Mouse (Mus musculus) liver, embryonic 13.5 days (tissue): ENCODE data around the gene Rpl27. TPM values are rescaled to one million over a fixed set of nuclear protein-coding genes. Genes with fewer than 3 reads are reported as not detected.
"Not testable (repeated sequence)": the region's sequence is repeated elsewhere in the genome, so short reads cannot be mapped to it uniquely, and the experiment has no call there.

Experiments used
- ATAC-seq: fragments of 200-750 bp; cut with Nextera tagmentation; 2 replicates; pipeline ENCODE4 v1.8.0; 2017; ENCODE audit warnings: low read depth, mild to moderate bottlenecking, moderate number of reproducible peaks, moderate library complexity
- DNase-seq: peaks from one replicate; pipeline ENCODE4 v3.0.0; 2022
- H3K27ac ChIP-seq: fragments of 300-500 bp; sonication (generic); 2 replicates; pipeline ENCODE4 v1.5.1; 2015; ENCODE audit warnings: moderate library complexity, mild to moderate bottlenecking, inconsistent platforms
- H3K27me3 ChIP-seq: fragments of 300-500 bp; sonication (generic); 2 replicates; pipeline ENCODE4 v1.6.1; 2015; ENCODE audit warnings: mild to moderate bottlenecking, inconsistent platforms
- H3K36me3 ChIP-seq: fragments of 300-500 bp; sonication (generic); 2 replicates; pipeline ENCODE4 v1.6.1; 2015; ENCODE audit warnings: mild to moderate bottlenecking, inconsistent platforms
- H3K4me1 ChIP-seq: fragments of 300-500 bp; sonication (generic); replicated peaks from 2 replicates; pipeline ENCODE4 v1.6.1; 2015; ENCODE audit warnings: inconsistent platforms
- H3K4me2 ChIP-seq: fragments of 300-500 bp; sonication (generic); 2 replicates; pipeline ENCODE4 v1.6.1; 2015; ENCODE audit warnings: inconsistent platforms, mild to moderate bottlenecking, moderate library complexity
- H3K4me3 ChIP-seq: fragments of 300-500 bp; sonication (generic); replicated peaks from 2 replicates; pipeline ENCODE4 v1.5.1; 2015; ENCODE audit warnings: mild to moderate bottlenecking, inconsistent platforms
- H3K9ac ChIP-seq: fragments of 300-500 bp; sonication (generic); 2 replicates; pipeline ENCODE4 v1.6.1; 2015; ENCODE audit warnings: mild to moderate bottlenecking, inconsistent platforms
- H3K9me3 ChIP-seq: fragments of 300-500 bp; sonication (generic); replicated peaks from 2 replicates; pipeline ENCODE4 v1.6.1; 2016; ENCODE audit warnings: inconsistent platforms
- WGBS: fragments of 180-500 bp; shearing (Covaris S2); methylation state at CpG from one replicate; pipeline ENCODE4 v1.1.7; 2015; ENCODE audit not compliant: insufficient replicate concordance; 5-methylcytosine and 5-hydroxymethylcytosine counted together
- polyA plus RNA-seq: library from polyadenylated mRNA; unstranded; fragments of >200 nt; fragmentation: Nextera tagmentation; extraction: Ambion mirVana; gene quantifications from 2 replicates; pipeline ENCODE4 v1.2.1, GENCODE M21; 2015

Rpl27 gene
- polyA plus RNA-seq, 1 experiment from 2014 or later = 344 TPM

DNA sequence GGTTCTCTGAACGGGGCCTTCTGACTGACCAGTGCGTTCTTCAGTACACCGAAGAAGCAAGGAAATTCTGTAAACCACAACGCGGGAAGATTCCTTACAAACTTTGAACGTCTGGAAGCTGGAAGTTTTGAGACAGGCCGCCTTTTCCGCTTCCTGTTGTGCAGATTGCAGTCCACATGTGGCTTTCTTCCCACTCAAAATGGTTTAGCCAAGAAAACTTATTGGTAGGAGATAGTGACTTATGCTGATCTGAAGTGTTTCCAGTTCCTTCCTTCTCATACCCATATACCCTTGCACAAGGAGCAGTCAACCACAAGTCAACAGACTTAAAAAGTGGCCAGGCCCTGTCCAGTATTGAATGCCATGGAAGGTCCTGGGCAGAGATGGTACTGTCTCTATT lies 15.9 kb upstream of the Rpl27 start:
- Histone ChIP-seq H3K9ac (peak overlapping the region; percentile 88), H3K4me3 (peak overlapping the region; percentile 96), H3K27me3 (no peaks in the 10 kb centered on the region), H3K36me3 (peaks cover 20% of the 10 kb centered on the region), H3K4me2 (peak overlapping the region; percentile 94), H3K9me3 (no peaks in the 10 kb centered on the region), H3K4me1 (peaks cover 37% of the 10 kb centered on the region), H3K27ac (no peak overlapping the region)
- WGBS = 37% methylated on average over 8 of the region's 8 CpGs
- DNase-seq = no peak
- ATAC-seq = no peak

DNA sequence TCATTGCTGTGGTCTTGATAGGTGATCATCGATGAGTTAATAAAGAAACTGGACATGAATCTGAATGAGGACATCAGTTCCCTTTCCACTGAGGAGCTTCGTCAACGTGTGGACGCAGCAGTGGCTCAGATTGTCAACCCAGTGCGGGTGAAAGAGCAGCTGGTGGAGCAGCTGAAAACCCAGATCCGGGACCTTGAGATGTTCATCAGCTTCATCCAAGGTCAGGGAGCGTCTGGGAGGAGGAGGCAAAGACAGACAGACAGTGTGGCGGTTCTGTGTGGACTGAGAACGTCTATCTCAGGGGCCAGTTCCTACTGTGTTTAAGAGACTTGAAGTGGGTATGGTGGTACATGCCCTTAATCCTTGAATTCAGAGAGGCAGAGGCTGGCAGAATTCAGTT lies 10.8 kb upstream of the Rpl27 start:
- WGBS = 82% methylated on average over 9 of the region's 9 CpGs
- ATAC-seq (no peak), DNase-seq (no peak)
- Histone ChIP-seq H3K27me3 (no peaks in the 10 kb centered on the region), H3K9ac (no peak overlapping the region), H3K4me1 (peaks cover 9% of the 10 kb centered on the region), H3K36me3 (peaks cover 59% of the 10 kb centered on the region), H3K4me3 (no peak overlapping the region), H3K9me3 (no peaks in the 10 kb centered on the region), H3K4me2 (no peak overlapping the region), H3K27ac (no peak overlapping the region)

DNA sequence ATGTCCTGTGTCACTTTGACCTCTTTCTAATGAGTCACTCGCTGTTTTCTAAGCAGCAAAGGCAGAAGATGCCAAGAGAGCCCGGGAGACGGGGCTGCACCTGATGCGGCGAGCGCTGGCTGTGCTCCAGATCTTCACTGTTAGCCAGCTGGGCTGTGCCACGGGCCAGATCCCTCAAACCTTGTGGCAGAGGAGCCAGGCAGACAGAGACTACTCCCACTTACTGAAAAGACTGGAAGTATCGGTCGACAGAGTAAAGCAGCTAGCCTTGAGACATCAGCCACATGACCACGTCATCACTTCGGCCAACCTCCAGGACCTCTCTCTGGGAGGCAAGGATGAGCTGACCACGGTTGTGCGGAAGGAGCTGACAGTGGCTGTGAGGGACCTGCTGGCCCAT lies 8.7 kb upstream of the Rpl27 start:
- Histone ChIP-seq H3K36me3 (peaks cover 59% of the 10 kb centered on the region), H3K4me2 (no peak overlapping the region), H3K9ac (no peak overlapping the region), H3K27me3 (no peaks in the 10 kb centered on the region), H3K27ac (no peak overlapping the region), H3K9me3 (no peaks in the 10 kb centered on the region), H3K4me3 (no peak overlapping the region), H3K4me1 (no peaks in the 10 kb centered on the region; the same call in 1 of the 2 replicates)
- 93% methylated on average over 13 of the region's 13 CpGs for WGBS
- DNase-seq (no peak), ATAC-seq (no peak)

DNA sequence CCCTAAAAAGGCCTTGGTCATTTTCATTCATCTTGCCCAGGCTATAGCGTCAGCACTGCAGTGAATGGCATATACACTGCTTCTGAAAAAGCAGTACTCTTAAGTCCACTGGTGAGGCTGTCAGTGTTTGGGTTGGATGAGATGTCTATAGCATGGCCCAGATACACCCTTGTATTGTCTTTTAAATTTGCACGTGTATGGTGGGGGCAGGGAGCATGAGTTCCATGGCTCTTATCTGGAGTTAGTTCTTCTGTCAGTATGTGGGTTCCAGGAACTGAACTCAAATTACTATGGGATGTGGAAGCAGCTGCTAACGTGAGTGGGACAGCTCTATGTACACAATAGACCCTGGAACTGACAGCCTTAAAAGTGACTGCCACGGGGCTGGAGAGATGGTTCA lies 6.3 kb upstream of the Rpl27 start:
- H3K36me3 ChIP-seq = peaks cover 42% of the 10 kb centered on the region
- WGBS = 40% methylated on average over 4 of the region's 4 CpGs
- no peak overlapping the region for H3K4me2 ChIP-seq

DNA sequence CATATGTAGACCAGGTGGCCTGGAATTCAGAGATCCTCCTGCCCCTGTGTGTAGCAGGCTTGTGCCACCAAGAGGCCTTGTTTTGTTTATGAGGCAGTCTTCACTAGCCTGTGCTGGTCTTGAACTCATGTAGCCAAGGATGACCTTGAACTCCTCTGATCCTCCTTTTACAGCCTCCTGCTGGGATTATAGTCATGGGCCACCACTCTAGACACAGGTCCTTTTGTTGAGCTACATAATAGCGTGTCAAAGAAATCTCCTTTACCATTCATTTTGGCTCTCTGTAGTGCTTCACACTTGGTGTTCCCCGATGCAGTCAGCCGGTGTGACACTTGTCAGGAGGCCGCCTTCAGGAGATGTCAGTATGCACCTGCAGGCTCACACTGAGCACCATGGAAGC lies 5.2 kb upstream of the Rpl27 start:
- H3K9ac ChIP-seq = no peak overlapping the region
- H3K9me3 ChIP-seq = no peaks in the 10 kb centered on the region
- no peaks in the 10 kb centered on the region for H3K27me3 ChIP-seq
- H3K27ac ChIP-seq = no peak overlapping the region
- no peak for DNase-seq
- H3K4me2 ChIP-seq = no peak overlapping the region
- H3K4me3 ChIP-seq = no peak overlapping the region
- H3K36me3 ChIP-seq = peaks cover 32% of the 10 kb centered on the region
- ATAC-seq = no peak
- WGBS = 83% methylated on average over 4 of the region's 4 CpGs
- H3K4me1 ChIP-seq = no peaks in the 10 kb centered on the region; the same call in 1 of the 2 replicates

More for the DNA sequence above, 6.3 kb upstream of the Rpl27 start:
- ATAC-seq (peak; percentile 39), DNase-seq (no peak)
- Histone ChIP-seq H3K9me3 (no peaks in the 10 kb centered on the region), H3K4me1 (no peaks in the 10 kb centered on the region; the same call in 1 of the 2 replicates), H3K27me3 (no peaks in the 10 kb centered on the region), H3K27ac (no peak overlapping the region), H3K9ac (no peak overlapping the region), H3K4me3 (no peak overlapping the region)

DNA sequence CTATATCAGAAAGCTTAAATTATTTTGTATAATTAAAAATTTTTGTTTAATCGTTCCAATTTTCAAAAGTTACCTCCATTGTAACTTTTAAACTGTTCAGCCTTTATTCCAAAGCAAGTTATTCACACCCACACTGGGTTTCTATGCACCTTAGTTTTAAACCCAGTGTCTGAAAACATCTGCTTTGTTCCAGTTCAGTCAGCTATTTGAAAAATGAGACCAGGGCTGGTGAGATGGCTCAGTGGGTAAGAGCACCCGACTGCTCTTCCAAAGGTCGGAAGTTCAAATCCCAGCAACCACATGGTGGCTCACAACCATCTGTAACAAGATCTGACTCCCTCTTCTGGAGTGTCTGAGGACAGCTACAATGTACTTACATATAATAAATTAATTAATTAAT lies 4.1 kb upstream of the Rpl27 start:
- H3K36me3 ChIP-seq = peaks cover 24% of the 10 kb centered on the region
- H3K9ac ChIP-seq, H3K4me2 ChIP-seq, H3K9me3 ChIP-seq, H3K27ac ChIP-seq, H3K4me3 ChIP-seq, H3K4me1 ChIP-seq, DNase-seq, ATAC-seq, H3K27me3 ChIP-seq: not testable (repeated sequence)
- 43% methylated on average over 3 of the region's 3 CpGs for WGBS

DNA sequence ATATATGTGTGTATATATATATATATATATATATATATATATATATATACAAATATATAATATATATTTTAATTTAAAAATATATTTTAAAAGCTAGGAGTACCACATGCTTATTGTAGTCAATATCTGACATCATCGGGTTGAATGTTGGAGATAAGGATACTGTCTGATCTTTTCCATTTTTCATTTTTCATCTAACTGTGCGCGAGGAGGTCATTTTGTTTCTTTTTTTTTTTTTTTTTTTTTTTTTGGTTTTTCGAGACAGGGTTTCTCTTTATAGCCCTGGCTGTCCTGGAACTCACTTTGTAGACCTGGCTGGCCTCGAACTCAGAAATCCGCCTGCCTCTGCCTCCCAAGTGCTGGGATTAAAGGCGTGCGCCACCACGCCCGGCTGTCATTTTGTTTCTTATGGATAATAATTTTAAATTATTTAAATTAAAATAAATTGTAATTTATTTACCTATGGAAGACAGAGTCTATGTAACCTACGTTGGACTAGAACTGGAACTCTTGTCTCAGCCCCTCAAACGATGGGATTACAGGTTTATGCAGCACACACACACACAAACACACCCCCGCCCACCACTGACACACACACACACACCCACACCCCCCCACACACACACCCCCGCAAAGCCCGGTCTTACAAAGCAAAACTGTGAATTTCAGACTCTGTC lies 510 bp upstream of the Rpl27 start:
- peaks cover 28% of the 10 kb centered on the region for H3K4me1 ChIP-seq
- ATAC-seq, H3K9me3 ChIP-seq, DNase-seq, H3K27me3 ChIP-seq: not testable (repeated sequence)
- peak overlapping the region; percentile 72 for H3K4me2 ChIP-seq
- peaks cover 31% of the 10 kb centered on the region for H3K36me3 ChIP-seq
- peak overlapping the region; percentile 85 for H3K4me3 ChIP-seq
- H3K27ac ChIP-seq = peak overlapping the region; percentile 7
- peak overlapping the region; percentile 42 for H3K9ac ChIP-seq
- 24% methylated on average over 15 of the region's 15 CpGs for WGBS

DNA sequence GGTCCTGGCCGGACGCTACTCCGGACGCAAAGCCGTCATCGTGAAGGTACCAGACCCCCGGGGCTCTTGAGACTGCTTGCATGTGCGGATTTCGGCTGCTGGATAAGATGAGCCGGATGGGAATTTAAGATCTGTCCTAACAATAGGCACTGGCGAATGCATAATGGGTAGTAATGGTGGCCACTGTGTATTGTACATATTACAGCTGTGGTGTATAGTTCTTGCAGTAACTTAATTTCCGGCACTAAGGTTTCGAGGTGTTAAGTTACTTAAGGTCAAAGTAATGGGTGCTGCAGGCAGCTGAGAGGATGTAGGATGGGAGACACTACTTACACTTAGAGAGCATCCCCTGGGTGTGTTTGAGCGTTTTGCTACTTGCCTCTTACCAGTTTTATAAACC lies 662 bp downstream of the Rpl27 start:
- ATAC-seq (no peak), DNase-seq (no peak)
- H3K27me3 ChIP-seq = no peaks in the 10 kb centered on the region
- peaks cover 31% of the 10 kb centered on the region for H3K36me3 ChIP-seq
- peak overlapping the region; percentile 93 for H3K9ac ChIP-seq
- H3K4me1 ChIP-seq = peaks cover 33% of the 10 kb centered on the region
- peak overlapping the region; percentile 85 for H3K4me3 ChIP-seq
- no peaks in the 10 kb centered on the region for H3K9me3 ChIP-seq
- peak overlapping the region; percentile 72 for H3K4me2 ChIP-seq
- H3K27ac ChIP-seq = peak overlapping the region; percentile 87
- WGBS = 1% methylated on average over 14 of the region's 14 CpGs

DNA sequence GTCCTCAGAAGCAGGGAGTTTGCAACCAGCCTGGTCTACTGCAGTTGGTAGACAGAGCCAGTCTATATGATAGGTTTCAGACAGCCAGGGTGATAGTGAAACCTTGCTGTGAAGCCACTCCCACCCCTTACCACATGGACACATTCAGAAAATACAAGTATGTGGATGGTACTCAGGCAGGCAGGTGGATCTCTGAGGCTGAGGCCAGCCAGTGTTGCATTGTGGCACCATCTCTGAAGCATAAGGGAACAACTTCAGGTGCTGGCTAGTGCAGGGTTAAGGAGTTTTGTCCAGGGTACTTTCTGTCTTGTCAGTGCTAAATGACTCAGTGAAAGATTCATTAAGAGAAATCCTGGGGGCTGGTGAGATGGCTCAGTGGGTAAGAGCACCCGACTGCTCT lies 4.2 kb downstream of the Rpl27 start:
- Histone ChIP-seq H3K27me3 (no peaks in the 10 kb centered on the region), H3K9me3 (no peaks in the 10 kb centered on the region), H3K9ac (no peak overlapping the region), H3K4me2 (no peak overlapping the region), H3K4me3 (no peak overlapping the region), H3K4me1 (peaks cover 61% of the 10 kb centered on the region), H3K27ac (peak overlapping the region; percentile 40), H3K36me3 (peaks cover 31% of the 10 kb centered on the region)
- ATAC-seq (no peak), DNase-seq (no peak)
- 69% methylated on average over 1 of the region's 1 CpGs for WGBS

DNA sequence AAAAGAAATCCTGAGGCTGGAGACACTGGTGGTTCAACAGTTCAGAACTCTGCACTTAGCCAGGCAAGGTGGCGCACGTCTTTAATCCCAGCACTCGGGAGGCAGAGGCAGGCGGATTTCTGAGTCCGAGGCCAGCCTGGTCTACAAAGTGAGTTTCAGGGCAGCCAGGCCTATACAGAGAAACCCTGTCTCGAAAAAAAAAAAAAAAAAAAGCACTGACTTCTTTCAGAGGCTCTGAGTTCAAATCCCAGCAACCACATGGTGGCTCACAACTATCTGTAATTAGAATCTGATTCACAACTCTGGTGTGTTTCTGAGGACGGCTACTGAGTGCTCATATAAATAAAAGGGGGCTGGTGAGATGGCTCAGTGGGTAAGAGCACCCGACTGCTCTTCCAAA lies 4.8 kb downstream of the Rpl27 start:
- H3K9ac ChIP-seq, ATAC-seq, H3K4me3 ChIP-seq, H3K4me2 ChIP-seq, H3K27me3 ChIP-seq, DNase-seq, H3K9me3 ChIP-seq: not testable (repeated sequence)
- Histone ChIP-seq H3K4me1 (peaks cover 66% of the 10 kb centered on the region), H3K36me3 (peaks cover 31% of the 10 kb centered on the region), H3K27ac (peak overlapping the region; percentile 40; the same call in 1 of the 2 replicates)
- 79% methylated on average over 8 of the region's 8 CpGs for WGBS

DNA sequence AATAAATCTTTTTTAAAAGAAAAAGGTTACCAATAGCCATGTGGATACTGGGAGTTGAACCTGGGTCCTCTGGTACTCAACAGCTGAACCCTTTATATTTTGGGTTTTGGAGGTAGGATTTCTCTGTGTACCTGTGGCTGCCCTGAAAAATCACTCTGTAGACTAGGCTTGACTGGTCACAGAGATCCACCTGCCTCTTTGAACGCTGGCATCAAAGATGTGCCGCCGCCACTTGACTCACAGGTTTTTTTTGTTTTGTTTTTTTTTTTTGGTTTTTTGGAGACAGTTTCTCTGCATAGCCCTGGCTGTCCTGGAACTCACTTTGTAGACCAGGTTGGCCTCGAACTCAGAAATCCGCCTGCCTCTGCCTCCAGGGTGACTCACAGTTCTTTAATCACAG lies 5.7 kb downstream of the Rpl27 start:
- Histone ChIP-seq H3K4me3 (peak overlapping the region; percentile 83), H3K4me2 (peak overlapping the region; percentile 79), H3K4me1 (peaks cover 75% of the 10 kb centered on the region), H3K27me3 (no peaks in the 10 kb centered on the region), H3K27ac (peak overlapping the region; percentile 96), H3K36me3 (peaks cover 31% of the 10 kb centered on the region), H3K9ac (peak overlapping the region; percentile 86; the same call in 1 of the 2 replicates), H3K9me3 (no peaks in the 10 kb centered on the region)
- ATAC-seq = no peak
- WGBS = 73% methylated on average over 5 of the region's 5 CpGs
- no peak for DNase-seq

DNA sequence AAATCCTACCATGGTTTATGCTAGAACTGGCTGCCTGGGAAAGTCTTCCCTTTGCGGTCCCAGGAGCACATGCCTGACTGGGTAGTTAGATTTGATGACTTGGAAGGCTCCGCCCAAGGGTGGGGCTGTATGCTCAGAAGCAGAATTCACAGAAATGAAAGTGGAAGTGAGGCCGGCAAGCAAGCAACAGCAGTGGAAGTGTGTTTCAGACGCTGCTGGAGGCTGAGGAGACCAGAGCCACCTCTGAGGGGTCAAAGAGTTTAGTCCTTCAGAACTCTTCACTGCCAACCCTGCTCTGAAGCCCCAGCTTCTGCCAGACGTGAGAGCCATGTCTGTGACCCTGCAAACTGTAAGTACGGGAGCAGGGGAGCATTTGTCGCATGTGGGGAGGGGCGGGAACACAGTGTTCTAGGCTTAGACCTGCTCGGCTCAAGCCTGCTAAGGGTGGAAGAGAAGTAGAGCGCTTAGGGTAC lies 6.2 kb downstream of the Rpl27 start, which contains the start of gene Ifi35:
Ifi35 (plus strand) TSS at position 134 of the 473 bp plus-strand sequence.
- peaks cover 70% of the 10 kb centered on the region for H3K4me1 ChIP-seq
- H3K27ac ChIP-seq = peak within 1 kb of the TSS; percentile 96
- peaks cover 29% of the 10 kb centered on the region for H3K36me3 ChIP-seq
- DNase-seq (peak; percentile 85), ATAC-seq (peak; percentile 90)
- WGBS = 3% methylated on average over 10 of the region's 10 CpGs
- peak within 1 kb of the TSS; percentile 83 for H3K4me3 ChIP-seq
- peak within 1 kb of the TSS; percentile 86 for H3K9ac ChIP-seq
- no peaks in the 10 kb centered on the region for H3K27me3 ChIP-seq
- no peaks in the 10 kb centered on the region for H3K9me3 ChIP-seq
- peak within 1 kb of the TSS; percentile 79 for H3K4me2 ChIP-seq
